Mouse (Mus musculus) kidney, postnatal 0 days (tissue): ENCODE data around the gene Psmb10. TPM values are rescaled to one million over a fixed set of nuclear protein-coding genes. Genes with fewer than 3 reads are reported as not detected.

ENCODE experiments used
- ATAC-seq: fragments of 200-750 bp; cut with Nextera tagmentation; replicated peaks from 2 replicates; pipeline ENCODE4 v1.8.0; 2017; ENCODE audit warnings: low read depth, moderate number of reproducible peaks, moderate TSS enrichment, moderate library complexity; ENCODE audit not compliant: low FRiP score
- DNase-seq: peaks from one replicate; pipeline ENCODE4 v3.0.0-alpha.2; 2016; ENCODE audit warnings: low spot score
- H3K27ac ChIP-seq: fragments of 300-500 bp; sonication (generic); 2 replicates; pipeline ENCODE4 v1.5.1; 2014; ENCODE audit warnings: mild to moderate bottlenecking
- H3K27me3 ChIP-seq: fragments of 300-500 bp; sonication (generic); 2 replicates; pipeline ENCODE4 v1.6.1; 2014; ENCODE audit warnings: low read length, mixed read lengths; ENCODE audit not compliant: insufficient read depth
- H3K36me3 ChIP-seq: fragments of 300-500 bp; sonication (generic); 2 replicates; pipeline ENCODE4 v1.6.1; 2014; ENCODE audit warnings: low read length, mixed read lengths; ENCODE audit not compliant: insufficient read depth
- H3K4me1 ChIP-seq: fragments of 300-500 bp; sonication (generic); replicated peaks from 2 replicates; pipeline ENCODE4 v1.6.1; 2014; ENCODE audit warnings: antibody characterized with exemption, low read length, mixed read lengths; ENCODE audit not compliant: insufficient read depth
- H3K4me2 ChIP-seq: fragments of 300-500 bp; sonication (generic); 2 replicates; pipeline ENCODE4 v1.6.1; 2014; ENCODE audit warnings: mild to moderate bottlenecking, low read length, moderate library complexity, mixed read lengths
- H3K4me3 ChIP-seq: fragments of 300-500 bp; sonication (generic); replicated peaks from 2 replicates; pipeline ENCODE4 v1.5.1; 2014; ENCODE audit warnings: low read depth, low read length
- H3K9ac ChIP-seq: fragments of 300-500 bp; sonication (generic); 2 replicates; pipeline ENCODE4 v1.6.1; 2014; ENCODE audit warnings: low read depth, low read length
- H3K9me3 ChIP-seq: fragments of 300-500 bp; sonication (generic); replicated peaks from 2 replicates; pipeline ENCODE4 v1.6.1; 2016; ENCODE audit warnings: low read length, inconsistent platforms, mixed read lengths
- CTCF ChIP-seq: IDR thresholded peaks from 2 replicates; pipeline ENCODE4 v1.5.1; 2016; ENCODE audit warnings: antibody characterized with exemption, low read depth, mild to moderate bottlenecking, moderate library complexity
- WGBS: fragments of 180-500 bp; shearing (Covaris S2); extraction: QIAGEN DNeasy Blood & Tissue Kit; methylation state at CpG from one replicate; pipeline ENCODE4 v1.1.7; 2014; 5-methylcytosine and 5-hydroxymethylcytosine counted together
- polyA plus RNA-seq: library from polyadenylated mRNA; unstranded; fragments of >200 nt; fragmentation: Nextera tagmentation; extraction: Ambion mirVana; gene quantifications from 2 replicates; pipeline ENCODE4 v1.2.1, GENCODE M21; 2015

The Psmb10 gene
- polyA plus RNA-seq, 1 experiment from 2014 or later = 63.1 TPM

- no peak for TF ChIP-seq CTCF
- no peak within 1 kb of the TSS for H3K27ac ChIP-seq
- H3K4me2 ChIP-seq = no peak within 1 kb of the TSS
- H3K4me3 ChIP-seq = no peak within 1 kb of the TSS
- H3K4me1 ChIP-seq = no peaks in the 10 kb centered on the region
- WGBS = 88% methylated on average over 6 of the region's 8 CpGs
- no peak for DNase-seq
- H3K36me3 ChIP-seq = peaks cover 36% of the 10 kb centered on the region
- no peak within 1 kb of the TSS for H3K9ac ChIP-seq
- H3K9me3 ChIP-seq = no peaks in the 10 kb centered on the region
- H3K27me3 ChIP-seq = no peaks in the 10 kb centered on the region
- no peak for ATAC-seq
Observed at GRCm38 (mm10) chr8:105943321-105943739, 5.1 kb upstream of the Psmb10 start, which contains the start of gene Lcat. Gene Lcat, minus strand, starts transcription at chr8:105943382.

GRCm38 (mm10) chr8:105942542-105942941, 4.3 kb upstream of the Psmb10 start:
- 99% methylated on average over 5 of the region's 5 CpGs for WGBS

DNA sequence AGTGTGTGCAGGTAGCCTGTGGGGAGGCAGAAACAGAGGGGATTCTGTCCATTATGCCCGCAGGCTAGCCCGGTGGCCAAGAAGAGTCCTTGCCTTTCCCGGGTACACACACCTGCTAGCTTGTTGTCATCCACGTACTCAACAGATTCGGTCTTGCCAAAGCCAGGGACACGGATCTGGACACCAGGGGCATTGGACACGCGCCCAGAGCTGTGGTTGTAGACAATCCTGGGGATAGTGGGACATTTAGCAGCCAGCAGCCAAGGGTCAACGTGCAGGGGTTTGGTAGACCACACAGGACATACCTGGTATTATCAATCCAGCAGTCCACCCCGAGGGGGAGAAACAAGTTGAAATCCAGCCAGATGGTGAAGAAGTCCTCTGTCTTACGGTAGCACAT, 3.8 kb upstream of the Psmb10 start:
- H3K4me1 ChIP-seq = no peaks in the 10 kb centered on the region
- no peak overlapping the region for H3K4me2 ChIP-seq
- H3K27me3 ChIP-seq = no peaks in the 10 kb centered on the region
- no peak for TF ChIP-seq CTCF
- no peak overlapping the region for H3K27ac ChIP-seq
- no peak overlapping the region for H3K9ac ChIP-seq
- no peaks in the 10 kb centered on the region for H3K9me3 ChIP-seq
- 95% methylated on average over 11 of the region's 11 CpGs for WGBS
- no peak for ATAC-seq
- H3K4me3 ChIP-seq = no peak overlapping the region
- H3K36me3 ChIP-seq = peaks cover 29% of the 10 kb centered on the region
- no peak for DNase-seq

More at GRCm38 (mm10) chr8:105942542-105942941, 4.3 kb upstream of the Psmb10 start:
- Histone ChIP-seq H3K36me3 (peaks cover 34% of the 10 kb centered on the region), H3K27ac (no peak overlapping the region), H3K27me3 (no peaks in the 10 kb centered on the region), H3K9me3 (no peaks in the 10 kb centered on the region), H3K9ac (no peak overlapping the region), H3K4me1 (no peaks in the 10 kb centered on the region), H3K4me2 (no peak overlapping the region), H3K4me3 (no peak overlapping the region)
- ATAC-seq (no peak), DNase-seq (no peak)
- no peak for TF ChIP-seq CTCF

DNA sequence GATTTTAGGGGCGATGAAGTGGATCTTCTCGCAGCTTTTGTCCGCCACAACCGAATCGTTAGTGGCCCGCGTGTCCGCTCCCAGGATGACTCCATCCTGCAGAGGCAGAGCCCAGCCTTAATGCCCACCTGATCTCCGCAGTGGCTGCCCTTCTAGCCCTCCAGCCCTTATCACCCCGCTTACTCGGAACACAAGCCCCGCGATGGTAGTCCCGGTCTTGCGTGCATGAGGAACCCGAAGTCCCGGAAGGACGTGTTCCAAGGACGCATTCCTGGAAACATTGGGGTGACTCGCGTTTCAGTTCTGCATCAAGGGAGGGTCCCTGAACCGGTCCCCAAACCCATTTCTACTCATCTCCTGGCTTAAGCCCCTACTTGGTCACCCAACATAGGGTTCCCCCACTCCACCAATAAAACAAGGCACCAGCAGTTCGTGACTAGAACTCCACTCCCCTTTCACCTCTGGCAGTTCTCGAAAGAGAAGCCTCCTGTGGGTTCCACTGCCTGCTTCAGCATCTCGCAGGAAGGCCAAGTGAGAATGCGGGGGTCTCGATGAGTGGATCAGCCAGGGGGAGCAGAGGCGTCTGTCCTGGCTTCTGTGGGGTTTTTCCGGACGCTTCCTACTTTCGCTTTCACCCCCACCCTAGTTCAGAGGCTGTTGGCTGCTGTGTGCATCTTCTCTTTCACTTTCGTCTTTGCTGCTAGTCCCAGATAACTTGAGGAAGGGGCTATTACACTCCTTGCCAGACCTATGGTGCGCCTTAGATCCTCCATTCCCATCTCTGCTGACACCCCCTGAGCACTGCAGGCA, 543 bp downstream of the Psmb10 start:
- Histone ChIP-seq H3K4me3 (peak overlapping the region; percentile 83), H3K27ac (peak overlapping the region; percentile 86), H3K27me3 (no peaks in the 10 kb centered on the region), H3K4me2 (peak overlapping the region; percentile 93), H3K9ac (peak overlapping the region; percentile 77), H3K9me3 (no peaks in the 10 kb centered on the region), H3K4me1 (peaks cover 8% of the 10 kb centered on the region; the same call in 1 of the 2 replicates), H3K36me3 (no peaks in the 10 kb centered on the region)
- under 1% methylated on average over 33 of the region's 33 CpGs for WGBS
- peak; percentile 35; the same call in 1 of the 2 replicates for ATAC-seq
- DNase-seq = peak; percentile 69
- TF ChIP-seq CTCF = no peak

DNA sequence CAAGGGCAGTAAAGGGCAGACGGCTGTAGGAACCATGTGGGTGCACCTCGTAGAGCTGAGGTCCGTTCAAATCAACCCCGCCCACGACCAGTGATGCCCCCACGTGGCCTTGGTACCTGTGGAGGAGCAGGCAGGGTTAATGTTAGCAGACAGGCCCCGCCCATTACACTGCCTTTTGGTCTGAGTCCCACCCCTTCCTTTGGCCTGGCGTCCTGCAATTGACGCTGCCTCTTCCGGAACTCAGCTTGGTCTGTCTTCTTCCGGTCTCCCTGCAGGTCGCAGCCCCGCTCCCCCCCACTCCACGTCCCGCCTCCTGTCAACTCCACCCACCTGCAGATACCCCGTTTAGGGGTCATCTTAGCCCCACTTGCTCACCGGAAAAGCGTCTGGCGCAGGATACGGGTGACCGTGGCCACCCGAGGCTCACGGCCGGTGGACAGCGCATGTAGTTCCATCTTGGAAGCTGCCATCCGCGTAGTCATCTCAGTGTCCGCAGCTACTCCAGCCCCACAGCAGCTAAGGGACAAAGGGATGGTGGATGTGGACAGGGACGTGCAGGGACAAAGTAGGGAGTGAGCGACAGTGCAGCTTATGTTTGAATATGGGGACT, 1.3 kb downstream of the Psmb10 start:
- Histone ChIP-seq H3K27ac (peak overlapping the region; percentile 86), H3K27me3 (no peaks in the 10 kb centered on the region), H3K4me1 (peaks cover 8% of the 10 kb centered on the region; the same call in 1 of the 2 replicates), H3K9ac (peak overlapping the region; percentile 77), H3K9me3 (no peaks in the 10 kb centered on the region), H3K4me2 (peak overlapping the region; percentile 93), H3K4me3 (peak overlapping the region; percentile 83), H3K36me3 (peaks cover 5% of the 10 kb centered on the region; the same call in 1 of the 2 replicates)
- peak; percentile 91 for ATAC-seq
- under 1% methylated on average over 30 of the region's 30 CpGs for WGBS
- DNase-seq = peak; percentile 98
- peak; percentile 17 for TF ChIP-seq CTCF

DNA sequence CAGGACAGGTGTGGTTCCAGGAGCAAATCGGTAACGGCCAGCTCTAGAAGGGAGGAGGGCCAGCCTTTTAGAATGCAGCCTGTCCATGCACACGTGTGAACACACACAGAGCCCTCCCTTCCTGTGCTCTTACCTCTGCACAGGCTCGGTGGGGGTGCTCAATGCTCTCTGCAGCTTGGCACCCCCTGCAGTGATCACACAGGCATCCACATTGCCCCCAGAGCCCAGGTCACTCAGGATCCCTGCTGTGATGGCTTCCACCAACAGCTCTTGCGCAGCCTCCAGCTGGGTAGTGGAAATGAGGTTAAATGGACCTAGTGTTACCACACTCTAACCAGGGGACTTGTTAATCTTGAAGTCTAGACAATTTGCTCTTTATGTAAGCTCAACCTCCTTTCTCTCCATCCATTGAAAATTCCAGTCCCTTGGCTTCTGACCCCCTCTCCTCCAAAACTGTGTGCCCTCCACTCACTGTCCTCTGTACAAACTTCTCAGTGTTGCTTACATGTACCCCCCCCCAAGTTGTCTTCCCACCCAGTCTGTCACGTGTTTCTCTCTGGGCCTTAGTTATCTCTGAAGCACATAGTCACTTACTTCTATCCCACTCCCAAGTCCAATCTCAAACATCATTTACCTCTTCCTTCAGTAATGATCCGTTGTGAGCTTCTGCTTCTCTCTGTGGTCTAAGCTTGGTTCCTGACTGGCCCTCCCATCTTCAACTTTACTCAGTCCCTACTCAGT, 2.2 kb downstream of the Psmb10 start:
- Histone ChIP-seq H3K27ac (0 out of 2 replicates have a peak overlapping the region, but pooled peaks have one; percentile 51), H3K27me3 (no peaks in the 10 kb centered on the region), H3K36me3 (peaks cover 13% of the 10 kb centered on the region), H3K4me2 (peak overlapping the region; percentile 93), H3K9me3 (no peaks in the 10 kb centered on the region), H3K4me3 (peak overlapping the region; percentile 83), H3K4me1 (peaks cover 8% of the 10 kb centered on the region; the same call in 1 of the 2 replicates), H3K9ac (peak overlapping the region; percentile 77)
- ATAC-seq (no peak), DNase-seq (no peak)
- no peak for TF ChIP-seq CTCF
- WGBS = 35% methylated on average over 7 of the region's 7 CpGs
